Mouse (Mus musculus) cerebellum, adult 9-10 months (tissue): Measurements from ENCODE around the gene Mex3d.
"Not testable (repeated sequence)": the region's sequence is repeated elsewhere in the genome, so short reads cannot be mapped to it uniquely, and the experiment has no call there.

Source experiments
- DNase-seq: peaks from one replicate; pipeline ENCODE4 v3.0.0; 2022

Gene Mex3d

GRCm38 (mm10) chr10:80355431-80355830 lies 32.0 kb downstream of the Mex3d start:
- peak; percentile 91 for DNase-seq

GRCm38 (mm10) chr10:80352727-80353126 lies 34.7 kb downstream of the Mex3d start:
- DNase-seq = no peak

- no peak for DNase-seq
These were observed 35.6 kb downstream of the Mex3d start for GRCm38 (mm10) chr10:80351896-80352295.

- DNase-seq = peak; percentile 87
These were observed 37.2 kb downstream of the Mex3d start for GRCm38 (mm10) chr10:80350292-80350691.

- DNase-seq = no peak
These were observed 38.5 kb downstream of the Mex3d start for GRCm38 (mm10) chr10:80348981-80349380.

- no peak for DNase-seq
These were observed 39.1 kb downstream of the Mex3d start, which contains the start of gene Adamtsl5 for GRCm38 (mm10) chr10:80348244-80348781. Gene Adamtsl5, minus strand, starts transcription at chr10:80348412.

GRCm38 (mm10) chr10:80347514-80347967 lies 39.9 kb downstream of the Mex3d start:
- no peak for DNase-seq

- DNase-seq = not testable (repeated sequence)
These were observed 41.5 kb downstream of the Mex3d start for GRCm38 (mm10) chr10:80345929-80346328.

- no peak for DNase-seq
These were observed 42.3 kb downstream of the Mex3d start for GRCm38 (mm10) chr10:80345122-80345521.

- no peak for DNase-seq
These were observed 43.3 kb downstream of the Mex3d start for GRCm38 (mm10) chr10:80344131-80344661.

GRCm38 (mm10) chr10:80343425-80343895 lies 44.0 kb downstream of the Mex3d start:
- DNase-seq = no peak

GRCm38 (mm10) chr10:80342749-80343424 lies 44.6 kb downstream of the Mex3d start:
- peak; percentile 45 for DNase-seq

GRCm38 (mm10) chr10:80342305-80342748 lies 45.1 kb downstream of the Mex3d start:
- no peak for DNase-seq

- no peak for DNase-seq
These were observed 45.8 kb downstream of the Mex3d start for GRCm38 (mm10) chr10:80341491-80342304.

- DNase-seq = no peak
These were observed 46.4 kb downstream of the Mex3d start for GRCm38 (mm10) chr10:80341026-80341425.

GRCm38 (mm10) chr10:80339941-80340750 lies 47.3 kb downstream of the Mex3d start:
- DNase-seq = peak; percentile 90

- DNase-seq = no peak
These were observed 51.2 kb downstream of the Mex3d start for GRCm38 (mm10) chr10:80336263-80336662.

GRCm38 (mm10) chr10:80332525-80332989 lies 54.9 kb downstream of the Mex3d start:
- peak; percentile 83 for DNase-seq

- DNase-seq = no peak
These were observed 55.6 kb downstream of the Mex3d start for GRCm38 (mm10) chr10:80331636-80332524.

GRCm38 (mm10) chr10:80330888-80331287 lies 56.6 kb downstream of the Mex3d start:
- DNase-seq = no peak
